Mouse (Mus musculus) liver, adult 10 weeks (tissue): ENCODE results near the gene Gm14862. TPM values are rescaled to one million over a fixed set of nuclear protein-coding genes. Genes with fewer than 3 reads are reported as not detected.

ENCODE experiments used
- polyA plus RNA-seq: library from polyadenylated mRNA; stranded (reverse); fragments of 350-450 nt; fragmentation: Illumina TruSeq; extraction: RNeasy Lipid Tissue Mini Kit (QIAGEN cat#74804); gene quantifications from one replicate; pipeline ENCODE4 v1.2.3, GENCODE M21; 2014; ENCODE audit warnings: low read depth, low replicate concordance

Gm14862 gene
- polyA plus RNA-seq = not detected

DNA sequence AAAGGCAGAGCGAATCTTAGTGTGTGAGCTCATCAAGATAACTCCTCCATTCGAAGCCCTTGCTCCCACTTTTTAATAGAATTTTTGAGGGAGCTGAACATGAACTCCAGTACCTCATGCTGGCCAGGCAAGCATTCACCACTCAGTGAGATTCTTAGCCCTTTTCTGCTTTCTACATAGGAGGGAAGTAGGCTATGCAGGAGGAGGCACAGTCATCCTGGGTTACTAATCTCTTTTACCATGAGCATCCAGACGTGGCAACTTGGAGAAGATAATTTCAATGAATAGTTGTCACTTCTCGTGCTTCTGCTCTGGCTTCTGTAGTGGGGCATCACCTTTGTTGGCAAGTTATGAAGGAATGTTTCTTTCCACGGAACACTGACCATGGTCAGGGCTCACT, at the start of gene Gm14862:
Gene Gm14862, minus strand, starts transcription at position 134 of the 400 bp plus-strand sequence.

DNA sequence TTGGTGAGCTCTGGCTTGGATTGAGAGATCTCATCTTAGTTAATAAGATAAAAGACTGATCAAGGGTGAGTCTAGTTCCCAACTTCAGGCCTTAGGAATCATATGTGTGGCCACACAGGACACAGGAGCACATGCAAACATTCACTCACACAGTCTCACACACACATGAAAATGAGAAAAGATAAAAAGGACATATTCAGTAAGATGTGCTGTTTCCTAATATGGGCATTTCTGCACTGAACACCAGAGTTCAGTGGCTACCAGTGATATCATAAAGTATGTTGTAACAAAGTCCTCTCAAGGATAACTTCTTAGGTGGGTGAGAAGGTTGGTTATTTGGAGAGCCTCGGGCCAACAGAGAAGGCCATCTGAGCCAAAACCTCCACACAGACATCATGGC, 26.8 kb upstream of the Gm14862 start, which contains the start of gene H2al1m:
Gene H2al1m, plus strand, starts transcription at position 301 of the 400 bp plus-strand sequence.

DNA sequence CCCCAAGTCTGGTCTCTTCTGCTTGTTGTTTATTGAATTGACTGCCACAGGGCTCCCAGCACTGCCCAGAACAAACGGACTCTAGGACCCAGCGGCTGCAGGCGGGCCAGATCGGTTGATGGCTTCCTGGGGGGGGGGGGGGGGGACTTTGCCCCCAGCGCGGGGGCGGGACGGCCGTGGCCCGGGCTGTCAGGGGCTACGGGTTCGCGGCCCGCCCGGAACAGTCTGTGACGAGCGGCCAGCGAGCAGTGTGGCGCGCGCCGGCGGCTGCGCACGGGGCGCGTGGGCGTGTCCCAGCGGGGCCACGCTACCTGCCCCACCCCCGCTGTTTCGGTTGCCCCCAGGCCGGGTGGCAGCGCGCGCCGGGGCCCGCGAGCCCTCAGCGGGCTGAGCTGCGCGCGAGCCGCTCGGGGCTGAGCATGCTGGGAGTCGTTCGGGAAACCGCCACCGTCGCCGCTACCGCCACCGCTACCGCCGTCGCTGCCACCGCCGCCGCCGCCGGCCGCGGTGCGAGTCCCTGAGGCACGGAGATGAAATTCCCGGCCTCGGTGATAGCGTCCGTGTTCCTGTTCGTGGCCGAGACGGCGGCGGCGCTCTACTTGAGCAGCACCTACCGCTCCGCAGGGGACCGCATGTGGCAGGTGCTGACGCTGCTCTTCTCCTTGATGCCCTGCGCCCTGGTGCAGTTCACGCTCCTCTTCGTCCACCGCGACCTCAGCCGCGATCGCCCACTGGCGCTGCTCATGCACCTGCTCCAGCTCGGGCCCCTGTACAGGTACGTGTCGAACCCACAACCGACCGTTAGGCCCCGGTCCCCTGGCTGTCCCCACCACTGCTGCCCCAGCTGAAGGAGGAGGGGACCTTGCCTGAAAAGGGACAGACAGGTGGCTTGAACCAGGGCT, 16.0 kb upstream of the Gm14862 start, which contains the start of gene Xk:
Gene Xk, plus strand, starts transcription at position 297 of the 902 bp plus-strand sequence.

Other genes starting within 250 kb of the Gm14862 start
- not detected for gene Fthl17e, start 223.4 kb downstream of the Gm14862 start, polyA plus RNA-seq
- gene Fthl17f, start 193.9 kb downstream of the Gm14862 start, polyA plus RNA-seq = not detected
- not detected for gene 4930402K13Rik, start 152.3 kb downstream of the Gm14862 start, polyA plus RNA-seq
- gene Lancl3, start 57.0 kb downstream of the Gm14862 start, polyA plus RNA-seq = not detected
- gene Xk, start 15.9 kb upstream of the Gm14862 start, polyA plus RNA-seq = 6.6 TPM
- not detected for gene H2al1m, start 26.9 kb upstream of the Gm14862 start, polyA plus RNA-seq
- not detected for gene H2al1k, start 93.7 kb upstream of the Gm14862 start, polyA plus RNA-seq
- 10.9 TPM for gene Cybb, start 230.9 kb upstream of the Gm14862 start, polyA plus RNA-seq